Mouse (Mus musculus): Measurements from ENCODE around the gene Vmp1.

- TF ChIP-seq CTCF (conservative IDR thresholded peaks at IDR 0.05 in 1 of 2, IDR thresholded peaks at IDR 0.05 in 1 of 2; ENCODE audit: low read depth in 2 of 2, low read length in 2 of 2) (no peak), ZNF384 (IDR thresholded peaks at IDR 0.05; ENCODE audit: low read depth, low read length) (no peak), JUND (conservative IDR thresholded peaks at IDR 0.05; ENCODE audit: low read depth, low read length) (peak; percentile 84), POLR2A (IDR thresholded peaks at IDR 0.05; ENCODE audit: low read depth, low read length) (peak; percentile 60), EP300 (IDR thresholded peaks at IDR 0.05; ENCODE audit: low read length) (no peak), MAX (IDR thresholded peaks at IDR 0.05; ENCODE audit: low read length) (peak; percentile 11; the same call in 1 of the 2 replicates), BHLHE40 (IDR thresholded peaks at IDR 0.05; ENCODE audit: low read depth, low read length) (no peak; the same call in 1 of the 2 replicates), ZMIZ1 (IDR thresholded peaks at IDR 0.05; ENCODE audit: low read depth, low read length) (no peak; the same call in 1 of the 2 replicates), NELFE (IDR thresholded peaks at IDR 0.05; ENCODE audit: low read depth, low read length) (no peak), MAFK (IDR thresholded peaks at IDR 0.05; ENCODE audit: insufficient replicate concordance, low read length) (no peak), SMC3 (IDR thresholded peaks at IDR 0.05; ENCODE audit: low read depth, low read length) (no peak), ETS1 (conservative IDR thresholded peaks at IDR 0.05; ENCODE audit: low read depth, low read length) (0 out of 2 replicates have a peak, but pooled peaks have one; percentile 28), RAD21 (IDR thresholded peaks at IDR 0.05; ENCODE audit: low read depth, low read length) (no peak)
Measured at GRCm38 (mm10) chr11:86582543-86583260, 100.9 kb downstream of the Vmp1 start.

Data from CH12.LX (cell line).